Mouse (Mus musculus): ENCODE results near the gene Dtnbp1. TPM values are rescaled to one million over a fixed set of nuclear protein-coding genes. Genes with fewer than 3 reads are reported as not detected.

Dtnbp1 gene
- polyA plus RNA-seq, 1 experiment from 2014 or later = 60.0 TPM

DNA sequence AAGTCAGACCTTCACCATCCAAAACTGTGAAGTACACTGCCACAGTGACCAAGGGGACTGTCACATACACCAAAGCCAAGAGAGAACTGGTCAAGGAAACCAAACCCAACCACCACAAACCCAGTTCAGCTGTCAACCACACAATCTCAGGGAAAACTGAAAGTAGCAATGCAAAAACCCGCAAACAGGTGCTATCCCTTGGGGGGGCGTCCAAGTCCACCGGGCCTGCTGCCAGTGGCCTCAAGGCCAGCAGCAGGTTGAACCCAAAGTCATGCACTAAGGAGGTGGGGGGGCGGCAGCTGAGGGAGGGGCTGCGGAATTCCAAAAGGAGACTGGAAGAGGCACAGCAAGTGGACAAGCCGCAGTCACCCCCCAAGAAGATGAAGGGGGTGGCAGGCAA is 99.6 kb downstream of the Dtnbp1 start:
- H3K27ac ChIP-seq (ENCODE audit: low read length) = no peak overlapping the region
- no peak overlapping the region for H3K9ac ChIP-seq (replicated peaks; ENCODE audit: low read depth, low read length)
- peaks cover 8% of the 10 kb centered on the region for H3K4me1 ChIP-seq (ENCODE audit: control insufficient read depth, insufficient read depth, low read length)
- H3K9me3 ChIP-seq (ENCODE audit: control insufficient read depth, low read depth, low read length) = no peaks in the 10 kb centered on the region
- no peak overlapping the region for H3K4me2 ChIP-seq (replicated peaks; ENCODE audit: low read depth, low read length)
- H3K4me3 ChIP-seq (ENCODE audit: low read depth, low read length) = no peak overlapping the region
- WGBS = 95% methylated on average over 6 of the region's 6 CpGs
- no peaks in the 10 kb centered on the region for H3K27me3 ChIP-seq (ENCODE audit: control insufficient read depth, insufficient read depth, low read length)
- peaks cover 21% of the 10 kb centered on the region for H3K36me3 ChIP-seq (ENCODE audit: control insufficient read depth, insufficient read depth, low read length)
- no peak for ATAC-seq (ENCODE audit: insufficient number of reproducible peaks, insufficient read depth, low FRiP score, low read depth)

DNA sequence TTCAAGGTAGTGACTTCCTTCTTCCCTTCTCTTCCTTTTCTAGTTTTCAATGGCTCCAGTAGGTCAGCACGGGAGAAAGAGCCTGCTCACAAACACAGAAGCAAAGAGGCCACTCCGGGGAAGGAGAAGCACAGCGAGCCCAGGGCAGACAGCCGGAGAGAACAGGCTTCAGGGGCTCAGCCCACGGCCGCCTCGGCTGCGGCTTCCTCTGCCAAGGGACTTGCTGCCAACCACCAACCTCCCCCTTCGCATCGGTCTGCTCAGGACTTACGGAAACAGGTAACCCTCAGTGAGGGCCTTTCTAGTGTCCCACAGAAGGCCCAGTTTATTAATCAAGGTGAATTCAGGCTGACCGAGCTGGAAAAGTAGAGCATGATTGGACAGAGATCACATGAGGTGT is 105.7 kb downstream of the Dtnbp1 start:
- Histone ChIP-seq H3K9me3 (ENCODE audit: control insufficient read depth, low read depth, low read length) (no peaks in the 10 kb centered on the region), H3K4me2 (replicated peaks; ENCODE audit: low read depth, low read length) (no peak overlapping the region), H3K4me3 (ENCODE audit: low read depth, low read length) (no peak overlapping the region), H3K27ac (ENCODE audit: low read length) (no peak overlapping the region), H3K36me3 (ENCODE audit: control insufficient read depth, insufficient read depth, low read length) (peaks cover 23% of the 10 kb centered on the region), H3K4me1 (ENCODE audit: control insufficient read depth, insufficient read depth, low read length) (peaks cover 6% of the 10 kb centered on the region; the same call in 1 of the 2 replicates), H3K9ac (replicated peaks; ENCODE audit: low read depth, low read length) (no peak overlapping the region), H3K27me3 (ENCODE audit: control insufficient read depth, insufficient read depth, low read length) (no peaks in the 10 kb centered on the region)
- WGBS = 96% methylated on average over 12 of the region's 12 CpGs
- ATAC-seq (ENCODE audit: insufficient number of reproducible peaks, insufficient read depth, low FRiP score, low read depth) = no peak

DNA sequence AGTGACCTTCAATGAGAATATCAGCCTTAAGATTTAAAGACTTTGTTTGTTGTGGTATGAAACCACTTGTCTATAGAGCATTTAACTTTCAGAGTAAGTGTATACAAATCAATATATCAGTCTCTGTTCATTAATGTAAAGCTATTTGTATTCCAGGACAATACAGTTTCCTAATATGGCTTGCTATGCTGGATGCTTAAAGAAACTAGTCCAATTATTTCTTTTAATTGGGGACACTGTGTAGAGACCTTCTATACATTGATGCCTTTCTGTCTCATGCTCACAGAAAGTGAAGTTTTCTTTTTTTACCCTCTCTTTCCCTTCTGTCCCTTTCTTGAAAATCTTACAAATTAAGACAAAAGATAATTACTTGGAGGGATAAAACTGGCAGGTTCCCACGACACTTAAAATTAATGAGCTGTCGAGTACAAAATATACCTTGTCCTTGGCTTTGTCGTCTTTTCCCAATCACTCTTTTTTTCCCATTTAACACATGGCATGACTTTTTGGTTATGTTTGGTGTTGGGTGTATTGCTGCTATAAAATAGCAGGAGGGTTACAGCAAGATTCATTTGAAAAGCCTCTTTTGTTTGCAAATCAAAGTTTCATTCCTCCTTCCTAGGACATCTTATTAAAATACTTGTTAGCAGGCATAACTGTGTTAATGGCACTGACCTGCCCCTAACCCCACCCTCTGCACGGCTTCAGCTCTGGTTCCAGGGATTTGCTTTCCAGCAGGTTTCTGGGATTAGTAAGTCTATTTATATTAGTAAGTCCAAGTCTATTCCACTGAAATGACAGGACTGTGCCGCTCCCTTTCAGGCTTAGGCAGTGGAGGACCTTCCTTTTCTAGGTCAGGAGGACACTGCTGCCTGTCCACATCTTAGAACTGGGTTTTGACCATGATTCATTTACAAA is 109.9 kb downstream of the Dtnbp1 start:
- no peak for ATAC-seq (ENCODE audit: insufficient number of reproducible peaks, insufficient read depth, low FRiP score, low read depth)
- no peaks in the 10 kb centered on the region for H3K9me3 ChIP-seq (ENCODE audit: control insufficient read depth, low read depth, low read length)
- H3K4me2 ChIP-seq (replicated peaks; ENCODE audit: low read depth, low read length) = no peak overlapping the region
- H3K36me3 ChIP-seq (ENCODE audit: control insufficient read depth, insufficient read depth, low read length) = peaks cover 14% of the 10 kb centered on the region; the same call in 1 of the 2 replicates
- H3K27me3 ChIP-seq (ENCODE audit: control insufficient read depth, insufficient read depth, low read length) = no peaks in the 10 kb centered on the region
- peaks cover 6% of the 10 kb centered on the region; the same call in 1 of the 2 replicates for H3K4me1 ChIP-seq (ENCODE audit: control insufficient read depth, insufficient read depth, low read length)
- H3K4me3 ChIP-seq (ENCODE audit: low read depth, low read length) = no peak overlapping the region
- 36% methylated on average over 5 of the region's 5 CpGs for WGBS
- H3K9ac ChIP-seq (replicated peaks; ENCODE audit: low read depth, low read length) = no peak overlapping the region
- no peak overlapping the region for H3K27ac ChIP-seq (ENCODE audit: low read length)

GRCm38 (mm10) chr13:44890612-44891011 is 111.3 kb downstream of the Dtnbp1 start:
- no peak overlapping the region for H3K27ac ChIP-seq (ENCODE audit: low read length)
- no peak overlapping the region for H3K4me2 ChIP-seq (replicated peaks; ENCODE audit: low read depth, low read length)
- no peak overlapping the region for H3K9ac ChIP-seq (replicated peaks; ENCODE audit: low read depth, low read length)
- H3K4me1 ChIP-seq (ENCODE audit: control insufficient read depth, insufficient read depth, low read length) = peaks cover 6% of the 10 kb centered on the region; the same call in 1 of the 2 replicates
- no peak for ATAC-seq (ENCODE audit: insufficient number of reproducible peaks, insufficient read depth, low FRiP score, low read depth)
- H3K36me3 ChIP-seq (ENCODE audit: control insufficient read depth, insufficient read depth, low read length) = 0 out of 2 replicates have a peak, but pooled peaks cover 5% of the 10 kb centered on the region
- H3K27me3 ChIP-seq (ENCODE audit: control insufficient read depth, insufficient read depth, low read length) = no peaks in the 10 kb centered on the region
- H3K9me3 ChIP-seq (ENCODE audit: control insufficient read depth, low read depth, low read length) = no peaks in the 10 kb centered on the region
- no peak overlapping the region for H3K4me3 ChIP-seq (ENCODE audit: low read depth, low read length)
- 82% methylated on average over 2 of the region's 2 CpGs for WGBS

DNA sequence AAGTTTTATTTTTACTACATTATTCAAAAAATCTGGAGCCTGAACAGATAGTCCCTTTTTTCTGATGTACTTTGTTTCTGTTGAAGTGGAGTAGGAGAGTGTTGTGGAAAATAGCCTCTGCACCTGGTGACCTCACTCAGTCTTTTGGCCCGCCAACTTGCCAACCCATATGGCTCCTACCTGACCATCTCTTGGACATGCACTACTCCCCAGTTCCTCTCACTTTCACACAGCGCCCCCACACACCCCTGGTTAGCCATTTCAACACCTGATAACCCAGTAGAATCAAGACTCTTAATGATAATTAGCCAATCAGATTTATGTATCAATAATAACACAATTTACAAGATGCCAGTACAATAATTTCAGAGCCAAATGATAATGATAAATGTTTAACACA is 115.7 kb downstream of the Dtnbp1 start:
- no peak for ATAC-seq (ENCODE audit: insufficient number of reproducible peaks, insufficient read depth, low FRiP score, low read depth)
- Histone ChIP-seq H3K27me3 (ENCODE audit: control insufficient read depth, insufficient read depth, low read length) (no peaks in the 10 kb centered on the region), H3K4me1 (ENCODE audit: control insufficient read depth, insufficient read depth, low read length) (no peaks in the 10 kb centered on the region), H3K27ac (ENCODE audit: low read length) (no peak overlapping the region), H3K36me3 (ENCODE audit: control insufficient read depth, insufficient read depth, low read length) (no peaks in the 10 kb centered on the region), H3K4me3 (ENCODE audit: low read depth, low read length) (no peak overlapping the region), H3K4me2 (replicated peaks; ENCODE audit: low read depth, low read length) (no peak overlapping the region), H3K9ac (replicated peaks; ENCODE audit: low read depth, low read length) (no peak overlapping the region), H3K9me3 (ENCODE audit: control insufficient read depth, low read depth, low read length) (no peaks in the 10 kb centered on the region)
- WGBS = 98% methylated on average over 2 of the region's 2 CpGs

GRCm38 (mm10) chr13:44881001-44881400 is 120.9 kb downstream of the Dtnbp1 start:
- H3K36me3 ChIP-seq (ENCODE audit: control insufficient read depth, insufficient read depth, low read length) = no peaks in the 10 kb centered on the region
- no peaks in the 10 kb centered on the region for H3K4me1 ChIP-seq (ENCODE audit: control insufficient read depth, insufficient read depth, low read length)
- H3K27ac ChIP-seq (ENCODE audit: low read length) = no peak overlapping the region
- H3K4me3 ChIP-seq (ENCODE audit: low read depth, low read length) = no peak overlapping the region
- H3K9ac ChIP-seq (replicated peaks; ENCODE audit: low read depth, low read length) = no peak overlapping the region
- no peaks in the 10 kb centered on the region for H3K9me3 ChIP-seq (ENCODE audit: control insufficient read depth, low read depth, low read length)
- H3K4me2 ChIP-seq (replicated peaks; ENCODE audit: low read depth, low read length) = no peak overlapping the region
- no peaks in the 10 kb centered on the region for H3K27me3 ChIP-seq (ENCODE audit: control insufficient read depth, insufficient read depth, low read length)
- 88% methylated on average over 4 of the region's 4 CpGs for WGBS
- no peak for ATAC-seq (ENCODE audit: insufficient number of reproducible peaks, insufficient read depth, low FRiP score, low read depth)

DNA sequence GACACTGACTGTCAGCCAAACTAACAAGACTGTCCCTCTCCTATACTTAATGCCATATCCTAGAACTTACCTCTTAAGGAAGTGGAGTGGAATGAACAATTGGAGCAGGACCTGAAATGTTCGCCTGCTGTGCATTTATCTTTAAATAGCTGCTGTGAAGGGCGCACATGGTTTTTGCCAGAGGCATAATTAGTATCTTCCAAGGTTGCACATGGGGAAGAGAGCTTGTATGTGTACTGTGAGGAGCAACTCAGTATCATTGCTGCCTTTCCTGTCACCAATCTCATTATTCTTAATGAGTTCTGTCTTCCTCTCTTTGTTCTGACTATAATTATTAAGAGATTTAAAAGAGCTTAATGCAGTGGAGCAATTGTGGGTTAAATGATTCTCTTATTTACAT is 125.1 kb downstream of the Dtnbp1 start:
- WGBS = 80% methylated on average over 2 of the region's 2 CpGs

More for the DNA sequence above, 125.1 kb downstream of the Dtnbp1 start:
- H3K4me1 ChIP-seq (ENCODE audit: control insufficient read depth, insufficient read depth, low read length) = no peaks in the 10 kb centered on the region
- H3K4me2 ChIP-seq (replicated peaks; ENCODE audit: low read depth, low read length) = no peak overlapping the region
- no peak for ATAC-seq (ENCODE audit: insufficient number of reproducible peaks, insufficient read depth, low FRiP score, low read depth)
- peaks cover 4% of the 10 kb centered on the region; the same call in 1 of the 2 replicates for H3K36me3 ChIP-seq (ENCODE audit: control insufficient read depth, insufficient read depth, low read length)
- H3K9me3 ChIP-seq (ENCODE audit: control insufficient read depth, low read depth, low read length) = no peaks in the 10 kb centered on the region
- H3K27ac ChIP-seq (ENCODE audit: low read length) = no peak overlapping the region
- no peak overlapping the region for H3K4me3 ChIP-seq (ENCODE audit: low read depth, low read length)
- no peaks in the 10 kb centered on the region for H3K27me3 ChIP-seq (ENCODE audit: control insufficient read depth, insufficient read depth, low read length)
- no peak overlapping the region for H3K9ac ChIP-seq (replicated peaks; ENCODE audit: low read depth, low read length)

Measured in stomach, embryonic 14.5 days (tissue).